Mouse (Mus musculus): ENCODE measurements at regions not wholly inside any gene's neighbourhood (a gene's known extent, or its start where the extent isn't known, plus 50 kb on each side); places are given as distances from the start of the nearest gene placed in this dataset.

- Histone ChIP-seq H3K9me3 (ENCODE audit: low read length) (no peaks in the 10 kb centered on the region), H3K4me2 (ENCODE audit: low read depth, low read length) (no peak overlapping the region), H3K4me3 (ENCODE audit: low read depth, low read length) (no peak overlapping the region), H3K36me3 (replicated peaks; ENCODE audit: insufficient read depth, low read length) (no peaks in the 10 kb centered on the region), H3K27ac (ENCODE audit: low read depth) (no peak overlapping the region), H3K9ac (replicated peaks) (no peak overlapping the region), H3K27me3 (ENCODE audit: insufficient read depth, low read length) (0 out of 2 replicates have a peak, but pooled peaks cover 3% of the 10 kb centered on the region), H3K4me1 (ENCODE audit: insufficient read depth) (no peaks in the 10 kb centered on the region)
- no peak for ATAC-seq
- TF ChIP-seq CTCF (IDR thresholded peaks at IDR 0.05; ENCODE audit: low read depth): no peak
- no peak for TF ChIP-seq EP300 (IDR thresholded peaks at IDR 0.05; ENCODE audit: low read depth)
- 72% methylated on average over 6 of the region's 6 CpGs for WGBS (ENCODE audit: insufficient replicate concordance)
- no peak for DNase-seq
Observed at GRCm38 (mm10) chr15:102862374-102862773, 58.5 kb upstream of the Hoxc13 start.

GRCm38 (mm10) chr15:102866788-102867187 is 54.1 kb upstream of the Hoxc13 start:
- Histone ChIP-seq H3K9me3 (ENCODE audit: low read length) (no peaks in the 10 kb centered on the region), H3K36me3 (replicated peaks; ENCODE audit: insufficient read depth, low read length) (no peaks in the 10 kb centered on the region), H3K4me2 (ENCODE audit: low read depth, low read length) (no peak overlapping the region), H3K4me3 (ENCODE audit: low read depth, low read length) (no peak overlapping the region), H3K27ac (ENCODE audit: low read depth) (no peak overlapping the region), H3K4me1 (ENCODE audit: insufficient read depth) (no peaks in the 10 kb centered on the region), H3K9ac (replicated peaks) (no peak overlapping the region), H3K27me3 (ENCODE audit: insufficient read depth, low read length) (no peaks in the 10 kb centered on the region)
- TF ChIP-seq CTCF (IDR thresholded peaks at IDR 0.05; ENCODE audit: low read depth): no peak
- TF ChIP-seq EP300 (IDR thresholded peaks at IDR 0.05; ENCODE audit: low read depth): no peak
- ATAC-seq: no peak
- DNase-seq: no peak
- 48% methylated on average over 3 of the region's 3 CpGs for WGBS (ENCODE audit: insufficient replicate concordance)
